8 mouse cellular contexts compared by ENCODE assay signal in the genomic region with DNA sequence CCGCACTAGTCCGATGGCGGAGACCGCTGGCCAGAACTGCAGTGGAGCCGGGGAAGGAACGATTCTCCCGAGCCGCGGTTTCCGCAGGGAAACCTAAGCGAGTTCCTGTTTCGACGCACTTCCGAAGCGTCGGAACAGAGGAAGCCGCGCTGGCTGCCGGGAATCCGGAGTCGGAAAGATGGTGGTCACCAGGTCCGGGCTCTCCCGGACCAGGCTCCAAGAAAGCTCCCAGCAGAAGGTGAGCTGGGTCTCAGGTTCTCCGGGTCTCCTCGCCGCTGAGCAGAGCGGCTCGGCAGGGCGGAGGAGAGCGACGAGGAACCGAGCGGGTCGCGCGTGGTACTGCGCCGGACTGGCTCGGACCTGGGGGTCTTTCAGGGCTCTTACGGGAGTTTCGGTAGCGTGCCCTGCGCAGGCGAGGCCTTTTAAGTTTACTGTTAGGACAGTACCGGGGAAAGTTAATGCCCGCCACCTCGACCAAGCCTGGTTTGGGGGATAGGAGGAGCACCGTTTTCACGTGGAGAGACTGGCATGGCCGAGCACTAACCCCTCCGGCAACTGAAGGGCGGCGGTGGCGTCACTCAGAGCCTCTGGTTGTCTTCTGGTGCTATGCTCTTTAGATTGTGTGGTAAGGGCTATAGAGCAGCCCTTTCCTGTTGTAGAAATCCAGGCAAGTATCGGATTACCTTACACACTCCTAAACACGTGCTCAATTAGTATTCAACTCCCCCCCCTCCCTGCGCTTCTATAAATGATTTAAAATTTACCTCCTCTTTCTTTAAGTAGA. TPM values are rescaled to one million over a fixed set of nuclear protein-coding genes. Genes with fewer than 3 reads are reported as not detected.
DNase-seq lines count a peak whose midpoint lies in the region; ATAC-seq and TF ChIP-seq lines count a peak whose summit lies in the region.

A gene (plus strand): TSS at position 148 of the 784 bp plus-strand sequence.

- H3K4me3 ChIP-seq in embryonic facial prominence, embryonic 11.5 days (ENCODE audit: low read depth, low read length): peak within 1 kb of the TSS; percentile 92
- H3K4me3 ChIP-seq in limb, embryonic 14.5 days (replicated peaks; ENCODE audit: low read length): peak within 1 kb of the TSS; percentile 80
- peak within 1 kb of the TSS; percentile 79 for H3K4me3 ChIP-seq in midbrain, postnatal 0 days (ENCODE audit: low read depth, low read length)

- DNase-seq in layer of hippocampus, adult 11-12 months (ENCODE audit: low spot score): peak; percentile 91
- no peak for DNase-seq in layer of hippocampus, adult 9-10 months (ENCODE audit: low spot score)
- DNase-seq in embryonic facial prominence, embryonic 11.5 days (ENCODE audit: low spot score): peak; percentile 97
- peak; percentile 99 for DNase-seq in heart, adult 11 months
- peak; percentile 90 for DNase-seq in kidney, adult 18-20 months
- peak; percentile 98 for DNase-seq in limb, embryonic 14.5 days (ENCODE audit: low spot score)
- DNase-seq in midbrain, postnatal 0 days (ENCODE audit: low spot score): peak; percentile 98
- DNase-seq in spleen, postnatal 14 days (ENCODE audit: low spot score in 2 of 2): peak; percentile 74 to 84

- no peak for TF ChIP-seq CTCF in midbrain, postnatal 0 days (IDR thresholded peaks at IDR 0.05)

- peak; percentile 94 for ATAC-seq in embryonic facial prominence, embryonic 11.5 days (replicated peaks; ENCODE audit: insufficient number of reproducible peaks, low FRiP score, low TSS enrichment, low read depth)
- ATAC-seq in limb, embryonic 14.5 days (ENCODE audit: low FRiP score, low read depth): peak; percentile 98
- ATAC-seq in midbrain, postnatal 0 days (ENCODE audit: low FRiP score): peak; percentile 94

- H3K36me3 ChIP-seq in embryonic facial prominence, embryonic 11.5 days (replicated peaks; ENCODE audit: control insufficient read depth, insufficient read depth, low read depth, low read length): no peaks in the 10 kb centered on the region; the same call in none of the 2 replicates
- peaks cover 43% of the 10 kb centered on the region for H3K36me3 ChIP-seq in limb, embryonic 14.5 days (ENCODE audit: control insufficient read depth, insufficient read depth, low read length)
- H3K36me3 ChIP-seq in midbrain, postnatal 0 days (ENCODE audit: insufficient read depth, low read length): peaks cover 27% of the 10 kb centered on the region

- H3K9ac ChIP-seq in embryonic facial prominence, embryonic 11.5 days (replicated peaks; ENCODE audit: low read length): peak within 1 kb of the TSS; percentile 90
- peak within 1 kb of the TSS; percentile 81 for H3K9ac ChIP-seq in limb, embryonic 14.5 days (ENCODE audit: low read depth, low read length, severe bottlenecking)
- peak within 1 kb of the TSS; percentile 71 for H3K9ac ChIP-seq in midbrain, postnatal 0 days (replicated peaks; ENCODE audit: low read length, poor library complexity, severe bottlenecking)

- H3K4me1 ChIP-seq in embryonic facial prominence, embryonic 11.5 days (ENCODE audit: control insufficient read depth, insufficient read depth, low read length): peaks cover 4% of the 10 kb centered on the region; the same call in 1 of the 2 replicates
- H3K4me1 ChIP-seq in limb, embryonic 14.5 days (ENCODE audit: control insufficient read depth, insufficient read depth, low read length): peaks cover 18% of the 10 kb centered on the region
- peaks cover 17% of the 10 kb centered on the region; the same call in 1 of the 2 replicates for H3K4me1 ChIP-seq in midbrain, postnatal 0 days (ENCODE audit: insufficient read depth, low read length)

- H3K27me3 ChIP-seq in embryonic facial prominence, embryonic 11.5 days (ENCODE audit: control insufficient read depth, insufficient read depth, low read length): no peaks in the 10 kb centered on the region
- no peaks in the 10 kb centered on the region for H3K27me3 ChIP-seq in limb, embryonic 14.5 days (ENCODE audit: control insufficient read depth, insufficient read depth, low read length)
- no peaks in the 10 kb centered on the region for H3K27me3 ChIP-seq in midbrain, postnatal 0 days (ENCODE audit: insufficient read depth, low read length)

- H3K27ac ChIP-seq in embryonic facial prominence, embryonic 11.5 days (replicated peaks; ENCODE audit: low read depth, low read length): no peak within 1 kb of the TSS
- peak within 1 kb of the TSS; percentile 69; the same call in 1 of the 2 replicates for H3K27ac ChIP-seq in limb, embryonic 14.5 days (replicated peaks; ENCODE audit: low read depth, low read length)
- H3K27ac ChIP-seq in midbrain, postnatal 0 days (ENCODE audit: low read depth, low read length): peak within 1 kb of the TSS; percentile 65

- WGBS in embryonic facial prominence, embryonic 11.5 days: under 1% methylated on average over 56 of the region's 57 CpGs
- 1% methylated on average over 57 of the region's 57 CpGs for WGBS in limb, embryonic 14.5 days
- under 1% methylated on average over 57 of the region's 57 CpGs for WGBS in midbrain, postnatal 0 days

- peak within 1 kb of the TSS; percentile 59 for H3K4me2 ChIP-seq in embryonic facial prominence, embryonic 11.5 days (ENCODE audit: low read depth, low read length)
- H3K4me2 ChIP-seq in limb, embryonic 14.5 days (replicated peaks; ENCODE audit: low read depth, low read length, severe bottlenecking): peak within 1 kb of the TSS; percentile 66
- H3K4me2 ChIP-seq in midbrain, postnatal 0 days (ENCODE audit: low read depth, low read length, poor library complexity, severe bottlenecking): peak within 1 kb of the TSS; percentile 87

- peak; percentile 76; the same call in 1 of the 2 replicates for TF ChIP-seq POLR2A in limb, embryonic 14.5 days (IDR thresholded peaks at IDR 0.05; ENCODE audit: borderline replicate concordance, extremely low read depth, insufficient read depth, insufficient read length)

- no peaks in the 10 kb centered on the region for H3K9me3 ChIP-seq in embryonic facial prominence, embryonic 11.5 days (replicated peaks; ENCODE audit: control insufficient read depth, low read length)
- no peaks in the 10 kb centered on the region for H3K9me3 ChIP-seq in limb, embryonic 14.5 days (ENCODE audit: control insufficient read depth, low read length)
- H3K9me3 ChIP-seq in midbrain, postnatal 0 days (ENCODE audit: low read length): no peaks in the 10 kb centered on the region

RNA-seq across cellular contexts. Expression of the gene that starts here (rescaled TPM):
- polyA plus RNA-seq in embryonic facial prominence, embryonic 11.5 days (2014; fragmentation: Nextera tagmentation; extraction: Ambion mirVana): 106 and 115 TPM in 2 replicates
- polyA plus RNA-seq in limb, embryonic 14.5 days (2012; rRNA removed): 22.8 and 41.7 TPM in 2 replicates
- polyA plus RNA-seq in limb, embryonic 14.5 days (2014; fragmentation: Nextera tagmentation; extraction: Ambion mirVana): 62.4 and 66.3 TPM in 2 replicates
- 10.8 and 22.8 TPM in 2 replicates for total RNA-seq in midbrain, postnatal 0 days (2014; rRNA removed)
- 43.9 and 50.1 TPM in 2 replicates for polyA plus RNA-seq in midbrain, postnatal 0 days (2015; fragmentation: Nextera tagmentation; extraction: Ambion mirVana)
